Mouse (Mus musculus): ENCODE measurements at regions not wholly inside any gene's neighbourhood (a gene's known extent, or its start where the extent isn't known, plus 50 kb on each side); places are given as distances from the start of the nearest gene placed in this dataset.
"Not testable (repeated sequence)": the region's sequence is repeated elsewhere in the genome, so short reads cannot be mapped to it uniquely, and the experiment has no call there.

DNA sequence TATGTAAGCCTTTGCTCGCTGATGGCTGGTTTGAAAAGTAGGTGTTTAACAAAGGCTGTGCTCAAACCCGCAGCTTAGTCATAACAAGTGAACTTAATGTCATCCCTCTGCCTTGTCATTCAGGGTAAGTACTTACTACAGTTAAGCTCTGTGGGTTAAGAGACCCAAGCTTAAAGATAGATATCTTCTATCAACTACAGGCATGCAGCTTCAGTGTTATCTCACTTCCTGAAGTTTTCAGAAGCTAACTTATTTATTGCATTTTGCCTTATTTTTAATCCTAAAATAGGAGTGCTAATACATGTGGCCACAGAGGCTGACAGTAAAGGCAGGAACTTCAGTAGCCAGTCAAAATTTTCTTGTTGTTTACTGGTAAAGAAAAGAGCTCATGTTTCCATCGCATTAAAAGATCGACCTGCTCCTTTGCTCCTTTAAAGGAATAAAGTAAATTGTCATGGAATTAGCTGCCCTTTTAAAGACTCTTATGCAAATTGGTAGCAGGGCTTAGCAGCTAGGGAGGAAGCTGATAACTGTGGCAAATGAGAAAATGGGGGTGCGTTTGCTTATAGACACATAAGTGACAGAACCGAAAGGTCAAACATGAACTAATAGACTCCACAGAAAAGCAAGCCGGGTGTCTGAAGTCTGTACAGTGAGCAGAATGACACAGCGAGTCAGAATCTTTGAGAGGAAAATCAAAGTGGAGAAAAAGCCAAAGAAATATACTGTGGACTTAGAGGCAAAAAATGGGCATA lies 55.9 kb upstream of the Inpp4b start:
- DNase-seq, result no peak

DNA sequence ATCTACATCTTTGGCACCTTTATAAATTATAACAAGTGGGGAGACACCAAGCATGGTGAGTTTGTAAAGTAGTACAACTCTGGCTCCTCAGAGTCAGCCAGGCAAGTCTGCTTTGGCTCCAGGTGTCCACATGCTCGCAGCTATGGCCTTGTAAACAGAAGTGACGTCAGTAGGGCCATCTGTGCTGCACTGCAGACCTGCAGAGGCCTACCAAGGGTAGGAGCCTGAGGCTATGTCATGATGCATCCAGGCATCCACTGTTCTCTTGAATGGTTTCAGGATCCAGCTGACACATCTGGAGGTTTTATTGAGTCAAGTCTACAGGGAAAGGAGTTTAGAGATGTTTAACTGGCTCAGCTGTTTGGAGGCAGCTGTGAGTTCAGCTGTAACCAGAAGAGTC lies 82.3 kb upstream of the Inpp4b start:
- no peak for DNase-seq

DNA sequence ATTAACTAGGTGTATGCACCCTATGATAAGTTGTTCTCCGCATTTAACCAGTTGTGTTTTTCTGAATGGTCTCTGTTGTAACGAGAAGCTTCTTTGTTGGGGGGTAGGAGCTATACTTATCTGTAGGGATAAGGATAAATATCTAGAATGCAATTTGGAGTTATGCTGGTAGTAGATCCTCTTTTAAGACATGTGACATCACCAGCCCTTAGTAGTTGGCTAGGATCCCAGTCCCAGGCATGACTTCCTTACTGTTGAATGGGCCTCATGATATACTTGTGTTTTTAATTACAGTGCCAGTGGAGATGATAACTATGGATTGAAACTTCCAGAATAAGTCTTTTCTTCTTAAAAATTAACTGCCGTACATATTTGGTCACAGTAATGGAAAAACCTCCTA lies 118.5 kb upstream of the Inpp4b start:
- DNase-seq, result no peak

DNA sequence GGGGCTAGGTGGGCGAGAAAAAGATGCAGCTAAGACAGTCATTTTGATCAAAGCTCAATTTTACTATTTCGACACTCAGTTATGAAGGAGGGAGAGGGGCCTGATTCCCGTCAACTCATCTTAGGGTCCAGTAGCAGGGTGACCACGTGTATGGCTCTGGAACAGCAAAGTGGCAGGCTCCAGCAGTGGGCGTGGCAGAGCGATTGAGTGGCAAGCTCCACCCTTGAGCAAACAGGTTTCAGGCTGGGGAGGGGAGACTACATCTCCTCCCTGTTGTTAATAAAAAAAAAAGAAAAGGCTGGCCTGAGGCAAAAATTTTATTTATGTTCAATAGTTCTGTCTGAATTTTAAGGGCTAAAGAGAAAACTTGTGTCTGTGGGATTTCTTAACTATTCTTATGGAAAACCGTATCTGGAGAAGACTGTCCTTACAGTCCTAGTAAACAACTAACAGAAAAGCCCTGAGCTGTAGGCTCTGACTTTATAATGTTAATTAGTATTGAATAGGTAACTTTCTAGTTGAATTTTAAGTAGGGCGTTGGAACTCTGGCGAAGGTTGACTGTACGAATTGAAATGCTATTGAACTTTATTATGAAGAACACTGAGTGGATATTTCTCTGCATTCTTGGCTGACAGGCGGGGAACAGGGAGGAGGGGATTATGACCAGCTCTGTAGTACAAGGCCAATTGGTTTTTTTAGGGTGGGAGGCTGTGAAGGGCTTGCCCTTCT lies 155.1 kb upstream of the Inpp4b start:
- not testable (repeated sequence) for DNase-seq

DNA sequence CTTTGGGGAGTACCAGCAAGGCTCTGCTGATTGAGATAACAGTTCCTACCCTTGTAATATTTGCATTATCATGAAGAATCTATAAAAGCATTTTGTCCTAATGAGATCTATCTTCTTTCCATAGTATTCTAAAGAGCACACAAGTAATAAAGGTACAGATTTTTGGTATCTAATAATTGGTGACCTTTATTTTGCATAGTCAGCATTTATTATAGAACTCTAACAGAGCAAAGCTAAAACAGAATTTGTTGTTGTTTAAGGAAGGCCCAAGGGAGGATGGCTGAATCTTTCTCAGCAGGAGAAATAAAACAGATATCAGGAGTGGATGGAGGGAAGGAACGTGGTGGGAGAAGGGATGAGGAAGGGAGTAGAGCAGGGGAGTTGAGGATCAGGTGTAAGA lies 160.8 kb upstream of the Usp38 start:
- DNase-seq, result no peak

DNA sequence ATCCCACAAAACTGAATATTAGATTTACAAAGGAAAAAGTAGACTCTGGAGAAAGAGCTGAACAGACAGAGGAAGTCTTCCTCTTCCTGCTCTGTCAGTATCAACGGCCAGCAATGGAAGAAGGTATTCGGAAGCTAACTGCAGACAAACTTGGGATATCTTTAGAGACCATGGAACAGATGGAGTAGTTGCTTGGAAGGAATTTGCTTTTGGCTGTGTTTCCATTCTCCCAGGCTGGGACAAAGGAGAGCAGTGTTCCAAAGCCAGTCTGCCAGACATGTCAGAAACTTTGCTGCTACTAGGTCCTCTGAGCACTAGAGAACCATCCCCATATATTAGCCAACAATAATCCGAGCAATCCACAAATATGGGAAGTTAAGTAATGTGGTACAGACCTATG lies 132.5 kb upstream of the Usp38 start:
- DNase-seq, result peak; percentile 7

DNA sequence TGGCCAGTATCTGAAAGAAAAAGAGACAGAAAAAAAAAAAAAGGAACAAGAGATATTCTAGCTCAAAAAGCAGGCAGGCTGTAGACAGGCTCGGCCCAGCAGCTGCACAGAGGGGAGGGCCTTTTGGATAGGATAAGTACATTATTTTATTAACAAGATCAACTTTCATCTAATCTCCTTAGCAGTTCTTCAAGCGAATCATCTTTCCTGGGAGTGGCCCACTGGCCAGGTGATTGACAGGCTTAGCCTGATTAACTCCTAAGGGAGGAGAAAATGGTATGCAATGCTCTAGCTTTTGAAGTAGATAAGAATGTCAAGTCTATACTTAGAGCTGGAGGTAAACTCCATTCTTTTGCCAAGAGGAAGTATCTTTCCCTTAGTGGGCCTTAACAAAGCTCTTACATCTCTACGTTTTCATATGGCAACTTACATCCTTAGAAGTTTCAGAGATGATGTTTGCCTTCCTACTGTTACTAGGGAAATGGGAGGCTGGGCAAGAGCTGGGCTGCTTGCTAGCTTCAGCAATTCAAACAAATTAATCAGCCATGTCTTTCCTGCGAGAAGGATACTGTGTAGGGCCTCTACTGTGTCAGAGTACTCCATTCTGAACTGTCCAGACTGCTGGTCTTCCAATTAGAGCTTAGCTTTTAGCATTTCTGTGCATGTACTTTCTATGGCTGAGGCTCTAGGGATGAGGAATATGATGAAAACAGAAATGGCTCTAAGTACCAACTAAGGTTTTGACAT lies 92.2 kb upstream of the Usp38 start:
- DNase-seq, result no peak

DNA sequence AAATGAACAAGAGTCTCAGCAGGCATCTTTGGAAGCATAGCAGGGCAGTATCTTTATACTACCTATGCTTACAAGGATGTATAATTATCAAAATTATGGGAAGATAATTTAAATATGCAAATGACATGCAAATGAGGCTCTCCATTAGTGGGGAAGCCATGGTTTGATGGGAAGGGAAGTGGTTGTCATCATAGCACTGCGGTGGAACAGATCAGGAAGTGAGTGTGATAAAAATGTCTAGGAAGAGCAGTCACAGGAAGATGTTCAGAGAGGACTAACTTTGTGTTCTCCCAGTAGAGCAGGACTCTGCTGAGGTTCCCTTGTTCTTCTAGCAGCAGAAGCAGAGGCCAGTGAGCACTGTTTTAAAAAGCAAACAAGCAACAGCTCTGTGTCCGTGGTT lies 84.2 kb upstream of the Usp38 start:
- no peak for DNase-seq

DNA sequence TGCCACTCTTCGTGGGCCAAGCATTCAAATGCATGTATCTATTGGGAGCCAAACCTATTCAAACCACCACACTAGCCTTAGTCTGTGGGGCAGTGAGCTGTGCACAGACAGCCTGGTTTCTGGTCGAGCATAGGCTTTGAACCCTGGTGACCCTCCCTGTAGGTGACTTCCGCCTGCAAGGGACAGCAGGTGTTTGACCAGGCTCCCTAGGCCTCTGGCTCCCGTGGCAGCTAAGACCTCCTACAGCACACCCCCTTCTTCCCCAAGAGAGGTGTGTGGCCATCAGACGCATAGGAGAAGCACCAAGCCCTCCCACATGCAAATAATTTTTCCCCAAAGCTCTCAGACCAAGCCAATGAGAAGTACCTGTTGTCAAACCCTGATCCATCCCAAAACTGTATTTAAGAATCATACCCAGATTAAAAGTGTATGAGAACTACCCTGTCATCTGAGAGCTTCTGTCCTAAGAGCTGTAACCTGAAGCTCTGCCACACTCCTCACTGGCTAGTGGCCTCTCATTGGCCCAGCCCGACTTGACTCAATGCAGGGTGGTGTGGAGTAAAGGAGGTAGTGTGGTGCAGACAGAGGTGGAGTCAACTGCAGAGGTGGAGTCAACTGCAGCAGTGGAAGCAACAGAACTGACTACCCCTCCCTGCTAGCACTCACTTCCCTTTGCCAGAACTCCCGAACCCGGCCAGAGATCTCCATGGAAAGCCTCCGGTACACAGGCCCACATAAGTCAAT lies 82.5 kb upstream of the Usp38 start:
- no peak for DNase-seq

DNA sequence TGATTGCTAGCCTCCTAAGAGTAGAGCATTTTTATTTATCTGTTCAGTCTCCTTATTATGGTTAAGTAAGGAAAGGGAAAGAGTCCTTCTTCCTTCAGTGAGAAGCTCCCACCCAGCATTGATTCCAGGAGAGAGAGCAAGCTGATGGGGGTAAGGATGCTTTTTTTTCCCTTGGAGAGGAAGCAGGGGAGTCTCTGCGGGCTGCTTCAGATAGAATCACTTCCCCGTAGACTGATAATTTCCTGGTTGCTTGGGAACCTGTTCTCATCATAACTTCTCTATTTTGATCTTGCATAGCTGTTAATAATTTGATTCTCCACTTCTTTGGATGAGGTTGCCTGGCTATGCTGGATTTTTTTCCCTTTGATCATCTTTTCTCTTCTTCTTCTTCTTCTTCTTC lies 80.5 kb upstream of the Usp38 start:
- no peak for DNase-seq

DNA sequence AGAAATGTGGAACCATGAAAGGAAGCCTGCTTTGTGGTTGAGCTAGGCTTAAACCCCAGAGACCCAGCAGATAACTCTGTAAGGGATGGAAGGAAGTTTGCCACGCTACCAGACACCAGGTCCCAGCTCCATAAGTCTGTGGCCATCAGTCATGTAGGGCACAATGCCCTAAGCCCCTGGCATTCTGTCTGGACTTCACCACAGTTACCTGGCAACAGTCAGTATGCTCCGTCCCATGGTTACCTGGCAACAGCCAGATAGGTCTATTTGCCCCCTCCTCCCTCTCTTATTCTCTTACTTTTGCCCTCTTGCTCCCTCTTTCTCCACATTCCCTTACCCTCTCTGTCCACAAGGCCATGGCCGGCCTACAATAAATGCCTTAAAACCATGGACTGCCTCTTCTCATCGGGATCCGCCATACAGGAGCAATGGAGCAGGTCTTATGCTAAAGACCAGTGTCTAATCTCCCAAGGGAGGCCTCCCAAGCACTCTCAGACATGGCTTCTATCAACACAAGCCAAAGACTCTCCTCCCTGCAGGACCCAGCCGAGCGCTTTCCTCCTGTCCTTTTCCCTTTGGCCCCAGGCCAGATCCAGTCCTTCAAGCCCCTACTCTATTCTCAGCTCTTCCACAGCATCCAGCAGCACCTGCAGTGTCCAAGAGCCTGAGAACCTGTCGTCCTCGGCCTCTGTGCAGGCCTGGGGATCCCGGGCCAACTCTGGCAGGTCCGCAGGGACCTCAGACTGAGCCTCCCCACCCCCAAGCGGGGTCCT lies 66.3 kb upstream of the Usp38 start:
- DNase-seq, result no peak

DNA sequence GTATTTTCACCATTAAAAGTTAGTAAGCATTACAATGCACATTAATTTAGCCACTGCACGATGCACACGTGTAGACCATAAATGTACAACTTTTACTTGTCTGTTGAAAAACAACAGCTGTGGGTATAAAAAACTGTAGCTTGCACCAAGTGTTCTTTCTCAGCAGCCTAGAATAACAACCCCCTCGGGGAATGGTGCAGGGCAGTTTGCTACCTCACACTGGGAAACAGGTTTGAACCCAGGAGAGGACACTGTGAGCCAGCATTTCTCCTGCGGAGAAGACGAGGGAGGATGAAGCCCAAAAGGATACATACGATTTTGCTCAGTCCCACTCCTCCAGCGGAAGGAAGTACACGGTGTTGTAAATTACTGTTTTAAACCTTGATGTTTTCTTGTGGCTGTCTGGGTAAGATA lies 65.2 kb upstream of the Usp38 start:
- DNase-seq, result no peak

DNA sequence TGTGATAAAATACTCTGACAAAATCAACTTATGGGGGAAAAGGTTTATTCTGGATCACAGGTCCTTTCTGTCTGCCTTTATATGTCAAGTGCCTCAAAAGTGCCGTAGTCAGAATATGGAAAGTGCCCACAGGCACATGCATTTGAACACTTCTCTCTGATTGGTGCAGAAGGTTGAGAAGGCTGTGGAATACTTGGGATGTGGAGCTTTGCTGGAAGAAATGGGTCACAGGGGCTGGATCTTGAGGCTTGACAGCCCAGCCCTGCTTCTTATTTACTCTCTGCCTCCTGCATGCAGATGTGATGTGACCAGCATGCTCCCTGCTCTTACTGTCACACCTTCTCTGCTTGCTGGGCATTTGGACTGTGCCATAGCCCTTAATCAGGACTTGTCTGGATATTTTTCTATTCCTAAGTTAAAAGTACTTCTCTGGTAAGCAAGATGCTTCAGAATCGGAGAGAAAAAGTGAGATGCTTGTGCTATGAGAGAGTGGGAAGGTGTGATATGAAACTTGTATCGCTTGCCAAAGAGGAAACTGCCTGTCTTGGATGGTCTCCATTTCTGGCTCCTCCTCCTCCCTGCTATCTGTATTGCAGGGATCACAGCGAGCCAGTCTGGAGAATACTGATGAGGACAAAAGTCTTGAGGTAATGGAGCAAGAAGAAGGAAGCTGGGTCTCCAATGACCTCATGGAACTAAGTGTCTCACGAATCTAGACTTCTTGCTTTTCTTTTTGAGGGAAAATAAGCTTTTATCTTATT lies 54.5 kb upstream of the Usp38 start:
- no peak for DNase-seq

DNA sequence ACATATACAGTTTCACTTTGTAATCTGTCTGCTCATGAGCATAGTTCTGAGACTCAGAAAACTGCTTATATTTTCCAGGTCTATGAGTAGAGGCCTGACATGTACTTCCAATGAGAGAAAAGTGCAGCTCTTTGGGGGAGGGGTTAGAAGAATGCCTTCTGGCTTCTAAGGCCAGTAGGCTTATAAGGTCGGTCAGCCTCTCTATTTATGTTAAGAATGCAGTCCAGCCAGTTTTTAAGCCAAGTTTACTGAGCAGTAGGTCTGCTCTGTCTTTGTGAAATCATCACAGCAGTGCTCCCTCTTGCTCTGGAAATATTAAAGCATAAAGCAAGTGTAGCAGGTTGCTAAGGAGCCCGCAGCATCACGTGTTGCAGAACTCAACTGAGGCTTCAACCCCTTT lies 53.8 kb upstream of the Usp38 start:
- no peak for DNase-seq

DNA sequence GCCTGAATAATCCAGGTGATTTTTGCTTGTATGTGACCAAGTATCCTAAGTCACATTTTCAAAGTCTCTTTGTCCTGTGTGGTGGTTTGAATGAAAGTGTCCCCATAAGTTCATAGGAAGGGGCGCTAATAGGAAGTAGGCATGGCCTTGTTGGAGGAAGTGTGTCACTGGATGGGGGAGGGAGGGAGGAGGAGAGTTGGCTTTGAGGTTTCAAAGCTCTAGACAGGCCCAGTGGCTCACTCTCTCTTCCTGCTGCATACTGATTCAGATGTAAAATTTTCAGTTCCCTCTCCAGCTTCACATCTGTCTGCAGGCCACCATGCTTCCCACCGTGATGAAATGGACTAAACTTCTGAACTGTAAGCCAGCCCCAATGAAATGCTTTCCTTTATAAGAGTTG lies 52.0 kb upstream of the Usp38 start:
- DNase-seq, result no peak

Data from right cerebral cortex, postnatal 25 days (tissue).